Mouse (Mus musculus): ENCODE measurements around the gene 4930524B15Rik. TPM values are rescaled to one million over a fixed set of nuclear protein-coding genes. Genes with fewer than 3 reads are reported as not detected.
"Not testable (repeated sequence)": the region's sequence is repeated elsewhere in the genome, so short reads cannot be mapped to it uniquely, and the experiment has no call there.

The 4930524B15Rik gene
- polyA plus RNA-seq (2012; rRNA removed): 0.04 TPM in 1 of 2 replicates, not detected in the other

- DNase-seq (ENCODE audit: low spot score): no peak
Measured at GRCm38 (mm10) chr11:31965256-31966134, at the start of gene 4930524B15Rik. Gene 4930524B15Rik, plus strand, starts transcription at chr11:31965592.

GRCm38 (mm10) chr11:31917769-31918168 lies 47.6 kb upstream of the 4930524B15Rik start:
- no peak for DNase-seq (ENCODE audit: low spot score)

GRCm38 (mm10) chr11:31930051-31930450 lies 35.3 kb upstream of the 4930524B15Rik start:
- no peak for DNase-seq (ENCODE audit: low spot score)

- DNase-seq (ENCODE audit: low spot score): no peak
Measured at GRCm38 (mm10) chr11:31935652-31936051, 29.7 kb upstream of the 4930524B15Rik start.

GRCm38 (mm10) chr11:31936910-31937525 lies 28.4 kb upstream of the 4930524B15Rik start:
- no peak for DNase-seq (ENCODE audit: low spot score)

GRCm38 (mm10) chr11:31940898-31941639 lies 24.3 kb upstream of the 4930524B15Rik start:
- DNase-seq (ENCODE audit: low spot score): no peak

GRCm38 (mm10) chr11:31941640-31942638 lies 23.5 kb upstream of the 4930524B15Rik start:
- DNase-seq (ENCODE audit: low spot score): no peak

- DNase-seq (ENCODE audit: low spot score): no peak
Measured at GRCm38 (mm10) chr11:31945471-31945870, 19.9 kb upstream of the 4930524B15Rik start.

GRCm38 (mm10) chr11:31948462-31949330 lies 16.7 kb upstream of the 4930524B15Rik start:
- DNase-seq (ENCODE audit: low spot score): no peak

GRCm38 (mm10) chr11:31949331-31949785 lies 16.0 kb upstream of the 4930524B15Rik start:
- no peak for DNase-seq (ENCODE audit: low spot score)

- DNase-seq (ENCODE audit: low spot score): no peak
Measured at GRCm38 (mm10) chr11:31960071-31960470, 5.3 kb upstream of the 4930524B15Rik start.

GRCm38 (mm10) chr11:31963993-31964392 lies 1.4 kb upstream of the 4930524B15Rik start:
- DNase-seq (ENCODE audit: low spot score): no peak

GRCm38 (mm10) chr11:31974132-31974531 lies 8.7 kb downstream of the 4930524B15Rik start:
- DNase-seq (ENCODE audit: low spot score): no peak

- DNase-seq (ENCODE audit: low spot score): no peak
Measured at GRCm38 (mm10) chr11:31974826-31975225, 9.4 kb downstream of the 4930524B15Rik start.

GRCm38 (mm10) chr11:31975678-31976077 lies 10.3 kb downstream of the 4930524B15Rik start:
- no peak for DNase-seq (ENCODE audit: low spot score)

- no peak for DNase-seq (ENCODE audit: low spot score)
Measured at GRCm38 (mm10) chr11:31976137-31976536, 10.7 kb downstream of the 4930524B15Rik start.

- not testable (repeated sequence) for DNase-seq (ENCODE audit: low spot score)
Measured at GRCm38 (mm10) chr11:31980089-31980488, 14.7 kb downstream of the 4930524B15Rik start.

- DNase-seq (ENCODE audit: low spot score): no peak
Measured at GRCm38 (mm10) chr11:31981830-31982229, 16.4 kb downstream of the 4930524B15Rik start.

- not testable (repeated sequence) for DNase-seq (ENCODE audit: low spot score)
Measured at GRCm38 (mm10) chr11:31982247-31982943, 17.0 kb downstream of the 4930524B15Rik start.

Measured in urinary bladder, adult 2 months (tissue).